Mouse (Mus musculus): ENCODE data around the gene Vstm2l. TPM values are rescaled to one million over a fixed set of nuclear protein-coding genes. Genes with fewer than 3 reads are reported as not detected.

Vstm2l gene
- polyA plus RNA-seq, 1 experiment from 2014 or later: 0.49 TPM

- no peak overlapping the region for H3K4me3 ChIP-seq
- peaks cover 17% of the 10 kb centered on the region for H3K4me1 ChIP-seq
- 4% methylated on average over 23 of the region's 23 CpGs for WGBS
- no peaks in the 10 kb centered on the region for H3K36me3 ChIP-seq
- peaks cover 23% of the 10 kb centered on the region for H3K27me3 ChIP-seq
- H3K9ac ChIP-seq: no peak overlapping the region
- H3K27ac ChIP-seq: no peak overlapping the region
- no peak for ATAC-seq (ENCODE audit: insufficient number of reproducible peaks, insufficient read depth, low FRiP score, low TSS enrichment, low read depth)
- H3K4me2 ChIP-seq: peak overlapping the region; percentile 34
- H3K9me3 ChIP-seq: no peaks in the 10 kb centered on the region
These were observed 60.4 kb downstream of the Vstm2l start for GRCm38 (mm10) chr2:157974604-157975501.

- H3K4me3 ChIP-seq: no peak overlapping the region
- no peaks in the 10 kb centered on the region for H3K9me3 ChIP-seq
- WGBS: 10% methylated on average over 7 of the region's 7 CpGs
- no peak overlapping the region for H3K27ac ChIP-seq
- H3K9ac ChIP-seq: no peak overlapping the region
- no peak for ATAC-seq (ENCODE audit: insufficient number of reproducible peaks, insufficient read depth, low FRiP score, low TSS enrichment, low read depth)
- peaks cover 17% of the 10 kb centered on the region for H3K4me1 ChIP-seq
- H3K36me3 ChIP-seq: 0 out of 2 replicates have a peak, but pooled peaks cover under 1% of the 10 kb centered on the region
- peaks cover 23% of the 10 kb centered on the region for H3K27me3 ChIP-seq
- H3K4me2 ChIP-seq: peak overlapping the region; percentile 34; the same call in 1 of the 2 replicates
These were observed 61.1 kb downstream of the Vstm2l start for GRCm38 (mm10) chr2:157975595-157975994.

- H3K36me3 ChIP-seq: peaks cover 14% of the 10 kb centered on the region
- H3K4me3 ChIP-seq: no peak overlapping the region
- 60% methylated on average over 5 of the region's 5 CpGs for WGBS
- peaks cover 21% of the 10 kb centered on the region for H3K27me3 ChIP-seq
- ATAC-seq (ENCODE audit: insufficient number of reproducible peaks, insufficient read depth, low FRiP score, low TSS enrichment, low read depth): no peak
- no peaks in the 10 kb centered on the region for H3K9me3 ChIP-seq
- no peak overlapping the region for H3K9ac ChIP-seq
- no peak overlapping the region for H3K4me2 ChIP-seq
- no peak overlapping the region for H3K27ac ChIP-seq
- peaks cover 17% of the 10 kb centered on the region for H3K4me1 ChIP-seq
These were observed 64.8 kb downstream of the Vstm2l start for GRCm38 (mm10) chr2:157979241-157979640.

- H3K27ac ChIP-seq: no peak overlapping the region
- H3K4me3 ChIP-seq: no peak overlapping the region
- no peak for ATAC-seq (ENCODE audit: insufficient number of reproducible peaks, insufficient read depth, low FRiP score, low TSS enrichment, low read depth)
- no peaks in the 10 kb centered on the region for H3K27me3 ChIP-seq
- H3K36me3 ChIP-seq: peaks cover 31% of the 10 kb centered on the region
- H3K9me3 ChIP-seq: no peaks in the 10 kb centered on the region
- no peaks in the 10 kb centered on the region for H3K4me1 ChIP-seq
- no peak overlapping the region for H3K4me2 ChIP-seq
- 88% methylated on average over 3 of the region's 3 CpGs for WGBS
- H3K9ac ChIP-seq: no peak overlapping the region
These were observed 68.3 kb downstream of the Vstm2l start for GRCm38 (mm10) chr2:157982727-157983126.

GRCm38 (mm10) chr2:157983276-157983675 is 68.8 kb downstream of the Vstm2l start:
- no peak overlapping the region for H3K9ac ChIP-seq
- WGBS: 88% methylated on average over 4 of the region's 4 CpGs
- H3K27me3 ChIP-seq: no peaks in the 10 kb centered on the region
- no peak overlapping the region for H3K4me3 ChIP-seq
- no peaks in the 10 kb centered on the region for H3K9me3 ChIP-seq
- H3K4me2 ChIP-seq: no peak overlapping the region
- no peaks in the 10 kb centered on the region for H3K4me1 ChIP-seq
- peaks cover 31% of the 10 kb centered on the region for H3K36me3 ChIP-seq
- H3K27ac ChIP-seq: no peak overlapping the region
- no peak for ATAC-seq (ENCODE audit: insufficient number of reproducible peaks, insufficient read depth, low FRiP score, low TSS enrichment, low read depth)

GRCm38 (mm10) chr2:157985611-157986010 is 71.2 kb downstream of the Vstm2l start:
- no peak overlapping the region for H3K27ac ChIP-seq
- no peaks in the 10 kb centered on the region for H3K27me3 ChIP-seq
- no peaks in the 10 kb centered on the region for H3K4me1 ChIP-seq
- H3K36me3 ChIP-seq: peaks cover 34% of the 10 kb centered on the region
- no peak overlapping the region for H3K4me2 ChIP-seq
- no peak for ATAC-seq (ENCODE audit: insufficient number of reproducible peaks, insufficient read depth, low FRiP score, low TSS enrichment, low read depth)
- no peak overlapping the region for H3K9ac ChIP-seq
- WGBS: 84% methylated on average over 4 of the region's 4 CpGs
- H3K9me3 ChIP-seq: no peaks in the 10 kb centered on the region
- H3K4me3 ChIP-seq: no peak overlapping the region

- H3K27me3 ChIP-seq: no peaks in the 10 kb centered on the region
- no peak overlapping the region for H3K9ac ChIP-seq
- WGBS: 83% methylated on average over 6 of the region's 6 CpGs
- no peak for ATAC-seq (ENCODE audit: insufficient number of reproducible peaks, insufficient read depth, low FRiP score, low TSS enrichment, low read depth)
- no peaks in the 10 kb centered on the region for H3K9me3 ChIP-seq
- H3K4me1 ChIP-seq: no peaks in the 10 kb centered on the region
- no peak overlapping the region for H3K4me3 ChIP-seq
- no peak overlapping the region for H3K4me2 ChIP-seq
- no peak overlapping the region for H3K27ac ChIP-seq
- H3K36me3 ChIP-seq: peaks cover 38% of the 10 kb centered on the region
These were observed 71.8 kb downstream of the Vstm2l start for GRCm38 (mm10) chr2:157986235-157986634.

GRCm38 (mm10) chr2:157988416-157989190 is 74.2 kb downstream of the Vstm2l start:
- Histone ChIP-seq H3K9me3 (no peaks in the 10 kb centered on the region), H3K36me3 (peaks cover 48% of the 10 kb centered on the region), H3K27me3 (no peaks in the 10 kb centered on the region), H3K4me2 (no peak overlapping the region), H3K4me3 (no peak overlapping the region), H3K9ac (no peak overlapping the region), H3K27ac (no peak overlapping the region), H3K4me1 (no peaks in the 10 kb centered on the region)
- ATAC-seq (ENCODE audit: insufficient number of reproducible peaks, insufficient read depth, low FRiP score, low TSS enrichment, low read depth): no peak
- WGBS: 82% methylated on average over 7 of the region's 7 CpGs

GRCm38 (mm10) chr2:157989946-157990345 is 75.5 kb downstream of the Vstm2l start:
- H3K27me3 ChIP-seq: no peaks in the 10 kb centered on the region
- 87% methylated on average over 2 of the region's 2 CpGs for WGBS
- no peak for ATAC-seq (ENCODE audit: insufficient number of reproducible peaks, insufficient read depth, low FRiP score, low TSS enrichment, low read depth)
- no peaks in the 10 kb centered on the region for H3K9me3 ChIP-seq
- no peak overlapping the region for H3K27ac ChIP-seq
- H3K36me3 ChIP-seq: peaks cover 59% of the 10 kb centered on the region
- no peak overlapping the region for H3K9ac ChIP-seq
- H3K4me1 ChIP-seq: no peaks in the 10 kb centered on the region
- no peak overlapping the region for H3K4me2 ChIP-seq
- H3K4me3 ChIP-seq: no peak overlapping the region

- no peak overlapping the region for H3K27ac ChIP-seq
These were observed 76.6 kb downstream of the Vstm2l start for GRCm38 (mm10) chr2:157991026-157991425.

GRCm38 (mm10) chr2:157992501-157992900 is 78.0 kb downstream of the Vstm2l start:
- no peak overlapping the region for H3K9ac ChIP-seq
- H3K27me3 ChIP-seq: no peaks in the 10 kb centered on the region
- no peaks in the 10 kb centered on the region for H3K9me3 ChIP-seq
- H3K27ac ChIP-seq: no peak overlapping the region
- WGBS: 94% methylated on average over 4 of the region's 4 CpGs
- no peaks in the 10 kb centered on the region for H3K4me1 ChIP-seq
- ATAC-seq (ENCODE audit: insufficient number of reproducible peaks, insufficient read depth, low FRiP score, low TSS enrichment, low read depth): no peak
- H3K4me3 ChIP-seq: no peak overlapping the region
- H3K4me2 ChIP-seq: no peak overlapping the region
- H3K36me3 ChIP-seq: peaks cover 66% of the 10 kb centered on the region

More at GRCm38 (mm10) chr2:157991026-157991425, 76.6 kb downstream of the Vstm2l start:
- Histone ChIP-seq H3K36me3 (peaks cover 62% of the 10 kb centered on the region), H3K4me2 (no peak overlapping the region), H3K27me3 (no peaks in the 10 kb centered on the region), H3K9ac (no peak overlapping the region), H3K9me3 (no peaks in the 10 kb centered on the region), H3K4me3 (no peak overlapping the region), H3K4me1 (no peaks in the 10 kb centered on the region)
- no peak for ATAC-seq (ENCODE audit: insufficient number of reproducible peaks, insufficient read depth, low FRiP score, low TSS enrichment, low read depth)
- WGBS: 84% methylated on average over 6 of the region's 6 CpGs
